Mouse (Mus musculus) naive thymus-derived CD4-positive, alpha-beta T cell, adult 2 months (primary cell): ENCODE results near the gene Tcf23.

Experiments used
- DNase-seq: peaks from one replicate; pipeline ENCODE4 v3.0.0-alpha.2; 2011; ENCODE audit warnings: low read depth

The Tcf23 gene

DNA sequence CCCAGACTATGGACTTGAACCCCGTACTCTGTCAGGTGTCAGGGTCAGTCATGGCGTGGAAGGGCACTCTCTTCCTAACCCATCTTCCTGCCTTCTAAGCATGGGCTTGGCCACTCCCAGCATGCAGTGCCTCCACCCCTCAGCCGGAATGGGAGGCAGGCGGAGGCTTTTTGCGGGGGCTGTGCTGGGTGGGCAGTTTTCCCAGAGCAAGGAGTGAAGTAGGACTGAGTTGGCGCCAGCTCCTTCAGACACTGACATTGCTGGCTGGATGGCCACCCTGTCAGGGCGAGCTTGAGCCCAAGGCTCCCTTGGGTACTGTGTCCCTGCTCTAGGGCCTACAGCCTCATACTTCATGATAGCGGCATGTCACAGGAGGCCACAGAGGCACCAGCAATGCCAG is at the start of gene Tcf23:
TSS of gene Tcf23 (plus strand) at position 247 of the 400 bp plus-strand sequence.
- no peak for DNase-seq

DNA sequence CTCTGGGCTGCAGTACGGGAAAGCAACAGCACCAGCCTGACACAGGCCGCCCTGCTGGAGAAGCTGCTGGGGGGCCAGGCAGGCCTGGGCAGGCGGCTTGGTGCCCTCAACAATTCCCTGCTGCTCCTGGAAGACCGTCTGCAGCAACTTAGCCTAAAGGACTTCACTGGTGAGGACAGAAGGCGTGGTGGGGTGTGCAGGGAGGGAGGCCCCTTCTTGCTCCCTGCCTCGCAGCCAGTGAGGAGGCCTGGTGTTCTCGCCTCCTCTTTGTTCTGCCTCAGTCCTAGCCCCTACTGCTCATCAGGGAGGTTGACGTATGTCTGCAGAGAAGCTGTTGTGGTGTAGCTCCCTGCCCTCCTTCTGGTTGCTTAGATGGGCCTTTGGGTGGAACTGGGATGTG is 49.8 kb upstream of the Tcf23 start:
- DNase-seq = no peak

DNA sequence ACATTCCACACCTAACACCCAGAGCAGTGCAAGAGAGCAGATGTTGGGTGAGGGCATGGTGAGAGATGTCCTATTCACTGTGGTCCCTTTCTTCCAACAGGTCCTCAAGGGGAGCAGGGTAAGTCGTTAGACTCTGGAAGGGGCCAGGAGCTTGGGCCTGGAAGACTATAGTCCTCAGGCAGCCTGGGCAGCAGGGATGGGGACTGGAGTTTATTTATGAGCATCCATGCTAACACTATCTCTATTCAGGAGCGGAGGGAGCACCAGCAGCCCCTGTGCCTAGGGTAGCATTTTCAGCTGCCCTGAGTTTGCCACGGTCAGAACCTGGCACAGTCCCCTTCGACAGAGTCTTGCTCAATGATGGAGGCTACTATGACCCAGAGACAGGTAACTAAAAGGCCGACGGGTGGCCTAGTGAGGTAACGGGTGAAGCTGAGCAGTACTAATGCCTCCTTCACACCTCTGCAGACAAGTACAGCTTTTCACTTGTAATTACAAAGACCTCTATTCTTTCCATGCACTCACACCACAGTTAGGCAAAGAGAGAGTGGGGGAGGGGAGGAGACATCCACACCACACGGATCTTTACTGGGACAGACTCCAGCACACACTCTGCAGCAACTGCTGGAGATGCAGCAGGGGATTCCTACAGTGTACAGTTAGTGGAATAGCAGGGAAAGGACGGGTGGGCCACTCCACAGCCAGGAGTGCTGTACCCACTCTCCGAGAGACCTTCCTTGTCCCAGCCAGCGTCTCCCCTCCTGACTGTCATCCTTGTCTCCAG is 48.4 kb upstream of the Tcf23 start:
- no peak for DNase-seq

DNA sequence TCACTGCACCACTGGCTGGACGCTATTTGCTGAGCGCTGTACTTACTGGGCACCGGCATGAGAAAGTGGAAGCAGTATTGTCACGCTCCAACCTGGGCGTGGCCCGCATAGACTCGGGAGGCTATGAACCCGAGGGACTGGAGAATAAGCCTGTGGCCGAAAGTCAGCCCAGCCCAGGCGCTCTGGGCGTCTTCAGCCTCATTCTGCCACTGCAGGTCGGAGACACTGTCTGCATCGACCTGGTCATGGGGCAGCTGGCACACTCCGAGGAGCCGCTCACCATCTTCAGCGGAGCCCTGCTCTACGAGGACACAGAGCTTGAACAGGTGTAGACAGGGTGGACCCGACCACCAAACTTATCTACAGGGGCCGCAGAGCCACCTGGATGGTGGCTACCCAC is 47.8 kb upstream of the Tcf23 start:
- DNase-seq = no peak

DNA sequence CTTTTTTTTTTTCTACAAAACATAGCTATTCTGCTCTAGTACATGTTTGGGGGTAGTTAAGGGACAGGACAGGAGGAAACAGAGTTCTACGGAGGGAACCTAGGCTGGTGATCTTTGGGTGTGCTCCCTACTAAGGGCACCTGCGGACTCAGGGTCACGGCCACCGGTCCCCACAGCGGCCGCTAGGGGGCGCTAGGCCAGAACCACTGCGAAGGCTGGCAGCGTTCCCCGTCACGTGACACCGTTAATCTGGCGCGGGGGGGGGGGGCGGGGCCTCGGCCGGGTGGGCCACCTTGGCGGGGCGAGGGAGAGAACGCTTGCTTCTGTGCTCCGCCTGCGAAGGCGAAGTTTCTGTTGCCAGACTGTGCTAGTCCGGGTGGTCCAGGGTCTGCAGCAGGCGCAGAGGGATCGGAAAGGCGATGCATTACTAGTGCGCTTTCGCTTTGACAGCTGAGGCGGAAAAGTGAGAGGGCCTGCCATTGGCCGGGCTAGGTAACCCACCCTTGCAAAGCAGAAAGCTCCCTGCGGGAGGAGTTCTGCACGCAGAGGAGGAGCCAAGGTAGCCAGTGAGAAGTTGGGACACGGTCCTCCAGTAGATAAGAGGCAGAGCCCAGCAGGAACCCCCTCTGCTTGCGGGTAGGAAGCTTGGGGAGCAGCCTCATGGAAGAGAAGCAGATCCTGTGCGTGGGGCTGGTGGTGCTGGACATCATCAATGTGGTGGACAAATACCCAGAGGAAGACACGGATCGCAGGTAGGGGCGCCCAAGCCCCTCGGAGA is 47.0 kb upstream of the Tcf23 start, which contains the start of gene Khk:
TSS of gene Khk (plus strand) at position 176 of the 778 bp plus-strand sequence.
- peak; percentile 97 for DNase-seq

DNA sequence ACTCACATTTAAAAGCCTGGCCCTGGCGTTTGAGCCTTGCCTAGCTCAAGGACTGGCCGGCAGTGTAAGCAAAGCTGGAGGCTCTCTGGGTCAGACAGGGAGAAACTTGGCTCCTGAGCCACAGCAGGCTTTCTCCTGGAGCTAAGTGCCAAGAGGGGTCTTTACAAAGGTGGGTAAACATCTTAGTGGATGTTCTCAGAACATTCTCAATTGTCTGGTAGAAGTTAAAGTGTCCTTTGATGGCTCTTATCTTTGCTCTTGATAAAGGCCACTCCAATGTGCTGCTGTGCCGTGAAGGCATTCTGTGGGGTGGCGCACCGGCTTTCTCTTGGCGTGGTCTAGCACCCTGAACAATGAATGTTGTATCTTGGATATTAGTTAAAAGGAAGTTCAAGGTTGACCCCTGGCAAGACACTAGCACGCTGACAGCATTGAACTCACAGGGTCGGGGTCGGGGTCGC is 45.9 kb upstream of the Tcf23 start:
- DNase-seq = no peak

DNA sequence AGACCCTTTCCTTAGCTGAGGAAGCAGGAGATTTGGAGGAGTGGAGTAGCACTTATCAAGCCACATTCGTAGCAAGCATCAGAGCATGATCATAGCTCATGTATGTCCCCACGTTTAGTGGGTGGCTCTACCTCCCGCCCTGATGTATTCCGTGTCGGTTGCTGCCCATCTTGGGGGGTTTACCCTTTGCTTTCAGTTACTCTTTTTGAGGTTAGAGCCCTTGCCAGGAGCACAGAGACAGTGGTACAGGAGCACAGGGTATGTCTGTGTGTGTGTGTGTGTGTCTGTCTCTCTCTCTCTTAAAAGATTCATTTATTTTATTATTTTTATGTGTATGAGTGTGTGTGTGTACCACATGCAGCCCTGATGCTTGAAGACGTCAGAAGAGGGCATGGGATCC is 45.3 kb upstream of the Tcf23 start:
- no peak for DNase-seq

DNA sequence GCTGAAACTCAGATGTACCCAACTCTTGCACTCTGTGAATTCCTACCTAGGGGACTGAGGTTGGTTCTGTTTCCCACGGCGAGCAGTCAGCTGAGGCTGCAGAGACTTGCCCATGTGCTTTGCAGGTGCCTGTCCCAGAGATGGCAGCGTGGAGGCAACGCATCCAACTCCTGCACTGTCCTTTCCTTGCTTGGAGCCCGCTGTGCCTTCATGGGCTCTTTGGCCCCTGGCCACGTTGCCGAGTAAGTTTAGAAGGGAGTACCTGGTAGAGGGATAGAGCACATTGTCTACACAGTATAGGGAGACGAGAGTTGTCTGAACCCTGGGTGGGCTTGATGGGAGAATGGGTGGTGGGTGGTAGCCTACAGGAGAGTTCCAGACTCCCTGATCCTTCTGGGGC is 43.8 kb upstream of the Tcf23 start:
- no peak for DNase-seq

DNA sequence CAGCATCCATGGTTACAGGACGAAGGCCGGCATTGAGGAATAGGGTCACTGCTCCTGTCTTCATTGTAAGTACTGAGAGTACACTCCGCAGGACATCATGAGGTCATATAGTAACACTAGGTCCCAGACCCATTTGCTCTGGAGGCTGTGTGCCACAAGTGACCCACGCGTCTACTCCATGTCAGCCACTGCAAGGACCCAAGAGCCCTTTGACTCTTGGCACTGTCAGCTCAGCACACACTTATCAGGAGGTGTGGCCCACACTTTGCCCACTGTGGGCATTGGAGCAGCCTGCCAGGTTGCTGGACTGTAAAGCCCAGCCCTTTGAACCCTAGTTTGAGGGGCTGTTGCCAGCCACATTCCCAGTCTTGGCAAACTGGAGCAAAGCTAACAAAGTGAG is 43.2 kb upstream of the Tcf23 start:
- DNase-seq = no peak

DNA sequence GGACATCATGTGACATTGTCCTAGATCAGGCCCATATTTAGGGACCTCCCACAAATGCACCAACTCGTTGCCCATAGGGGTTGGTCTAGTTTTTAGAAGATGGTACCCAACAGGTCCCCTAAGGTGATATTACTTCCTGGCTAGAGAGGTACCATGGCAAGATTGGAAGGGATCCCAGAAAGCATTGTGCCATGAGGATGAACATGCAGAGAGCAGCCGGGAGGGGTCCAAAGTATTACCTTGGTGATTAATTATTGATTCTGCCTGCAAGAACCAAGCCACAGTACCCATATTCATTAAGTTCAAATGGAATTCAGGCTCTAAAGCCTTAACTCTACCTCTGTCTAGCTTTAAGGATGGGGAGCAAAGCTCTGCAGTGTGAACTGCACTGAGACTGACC is 42.4 kb upstream of the Tcf23 start:
- no peak for DNase-seq

DNA sequence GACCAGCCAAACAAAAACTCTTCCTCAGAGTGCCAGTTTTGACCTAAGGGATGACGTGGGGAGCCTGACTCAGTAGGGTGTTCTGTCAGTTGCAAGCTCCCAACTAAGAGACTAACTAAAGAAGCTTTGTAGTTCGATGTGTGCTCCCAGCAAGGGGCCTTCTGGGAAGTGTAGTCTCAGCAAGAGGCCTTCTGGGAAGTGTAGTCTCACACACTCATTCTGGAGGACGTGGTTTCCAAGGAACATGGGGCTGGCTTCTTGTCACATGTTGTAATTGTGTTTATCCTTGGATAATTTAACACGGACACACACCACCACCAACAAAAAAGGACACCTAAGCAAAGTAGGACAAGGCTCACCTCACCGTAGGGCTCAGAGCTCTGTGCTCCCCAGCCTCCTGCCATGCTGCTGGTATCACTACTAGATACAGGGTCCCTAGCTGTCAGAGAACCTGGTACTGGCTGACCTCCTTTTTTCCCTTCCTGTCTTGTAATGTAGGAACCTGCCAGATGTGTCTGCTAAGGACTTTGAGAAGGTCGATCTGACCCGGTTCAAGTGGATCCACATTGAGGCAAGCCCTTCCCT is 40.4 kb upstream of the Tcf23 start:
- peak; percentile 23 for DNase-seq

DNA sequence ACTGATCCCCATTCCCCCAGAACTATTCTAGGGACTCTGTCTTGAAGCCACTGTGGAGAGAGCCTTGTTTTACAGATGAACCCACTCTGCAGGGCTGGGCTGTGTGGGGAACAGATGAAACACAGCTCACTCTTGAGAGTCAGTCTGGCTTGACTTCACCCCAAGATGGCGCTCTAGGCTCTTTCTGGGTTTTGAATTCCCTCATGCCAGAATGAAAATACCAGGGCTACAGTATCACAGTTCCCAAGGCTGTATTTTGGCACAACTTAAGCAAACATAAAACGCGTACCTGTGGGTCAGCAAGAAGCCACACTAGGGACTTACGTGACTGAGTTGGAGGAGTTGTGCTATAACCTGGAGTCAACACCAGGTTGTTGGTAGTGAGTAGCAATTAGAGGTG is 38.3 kb upstream of the Tcf23 start:
- peak; percentile 74 for DNase-seq

DNA sequence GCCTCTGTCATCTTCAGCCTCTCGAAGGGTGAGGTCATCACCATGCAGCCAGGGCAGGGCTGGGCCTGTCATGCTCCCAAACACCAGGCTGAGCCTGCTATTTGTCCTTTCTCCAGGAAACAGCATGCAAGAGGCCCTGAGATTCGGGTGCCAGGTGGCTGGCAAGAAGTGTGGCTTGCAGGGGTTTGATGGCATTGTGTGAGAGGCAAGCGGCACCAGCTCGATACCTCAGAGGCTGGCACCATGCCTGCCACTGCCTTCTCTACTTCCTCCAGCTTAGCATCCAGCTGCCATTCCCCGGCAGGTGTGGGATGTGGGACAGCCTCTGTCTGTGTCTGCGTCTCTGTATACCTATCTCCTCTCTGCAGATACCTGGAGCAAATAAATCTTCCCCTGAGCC is 37.6 kb upstream of the Tcf23 start:
- DNase-seq = no peak

DNA sequence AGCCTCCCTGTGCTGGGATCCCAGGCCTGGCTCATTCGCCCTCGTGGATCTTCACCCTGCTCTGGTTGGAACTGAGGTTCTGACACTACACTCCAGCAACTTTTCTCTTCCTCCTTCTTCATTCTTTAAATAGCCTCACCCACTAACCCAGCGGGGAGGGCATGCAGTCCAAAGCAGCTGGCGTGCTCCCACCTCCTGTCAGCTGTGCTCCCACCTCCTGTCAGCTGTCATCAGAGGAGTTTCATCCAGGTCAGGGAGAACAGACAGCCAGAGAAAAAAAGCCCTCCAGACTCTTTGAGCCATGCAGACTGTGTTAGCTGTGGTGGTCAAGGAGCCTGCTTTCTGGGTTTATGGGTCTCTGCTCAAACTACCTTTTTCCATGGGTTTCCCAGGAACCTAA is 37.1 kb upstream of the Tcf23 start:
- no peak for DNase-seq

DNA sequence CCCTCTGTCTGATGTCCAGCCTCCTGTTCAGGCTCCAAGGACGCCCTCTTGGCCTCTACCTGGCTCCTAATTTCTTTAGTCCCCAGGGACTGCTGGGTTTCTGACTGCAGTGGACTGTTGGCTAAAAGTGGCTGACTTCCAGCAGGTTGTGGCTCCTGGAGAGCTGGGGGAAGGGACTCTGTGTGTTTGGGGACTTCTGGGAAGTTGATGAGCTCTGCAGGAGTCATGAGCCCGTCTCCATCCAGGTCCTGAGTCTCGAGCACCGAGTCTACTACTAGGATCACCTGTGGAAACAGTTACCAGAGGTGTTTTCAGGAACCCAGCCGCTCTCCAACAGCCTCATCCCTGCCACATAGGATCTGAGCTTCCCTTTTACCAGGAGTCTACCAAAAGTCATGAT is 34.8 kb upstream of the Tcf23 start:
- no peak for DNase-seq

DNA sequence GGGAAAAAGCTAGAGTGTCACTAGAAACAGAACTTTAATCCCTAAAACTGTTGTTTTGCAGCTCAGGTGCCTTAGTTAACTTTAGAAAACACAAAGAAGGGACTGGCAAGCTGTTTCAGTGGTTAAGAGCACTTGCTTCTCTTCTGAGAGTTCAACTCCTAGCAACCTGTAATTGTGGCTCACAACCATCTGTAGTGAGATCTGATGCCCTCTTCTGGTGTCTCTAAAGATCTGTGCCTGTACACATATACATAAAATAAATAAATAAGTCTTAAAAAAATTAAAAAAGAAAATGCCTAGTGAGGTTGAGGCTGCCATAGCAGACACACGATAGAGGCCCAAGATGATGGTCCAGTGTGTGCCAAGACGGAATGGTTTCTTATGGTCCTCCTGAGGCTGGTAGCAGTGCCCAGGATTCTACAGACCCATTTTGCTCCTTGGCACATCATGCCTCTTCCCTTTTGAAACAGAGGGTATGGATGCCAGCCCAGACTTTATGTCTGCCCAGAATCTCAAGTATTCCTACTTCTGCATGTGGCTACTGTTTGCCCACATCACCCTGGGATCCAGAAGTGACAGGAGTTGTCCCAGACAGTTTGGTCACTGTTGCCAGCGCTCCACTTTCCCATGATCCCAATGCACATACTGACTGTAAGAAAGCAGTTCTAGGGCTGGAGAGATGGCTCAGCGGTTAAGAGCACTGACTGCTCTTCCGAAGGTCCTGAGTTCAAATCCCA is 33.6 kb upstream of the Tcf23 start:
- DNase-seq = no peak

DNA sequence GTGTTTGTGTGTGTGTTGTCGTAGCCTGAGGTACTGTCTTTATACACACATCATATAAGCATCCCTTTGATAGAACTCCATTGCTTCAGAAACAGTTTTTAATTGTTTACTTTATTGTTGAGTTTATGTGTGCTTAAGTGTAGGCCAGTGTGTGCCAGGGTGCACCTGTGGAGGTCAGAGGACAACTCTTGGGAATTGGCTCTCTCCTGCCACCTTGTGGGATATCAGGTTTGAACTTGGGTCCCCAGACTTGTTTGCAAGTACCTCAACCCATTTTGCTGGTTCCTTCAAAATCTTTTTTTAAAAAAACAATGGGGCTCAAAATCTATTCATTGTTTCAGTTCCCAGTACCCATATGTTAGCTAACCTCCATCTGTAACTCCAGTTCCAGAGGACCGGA is 25.5 kb upstream of the Tcf23 start:
- DNase-seq = peak; percentile 51

DNA sequence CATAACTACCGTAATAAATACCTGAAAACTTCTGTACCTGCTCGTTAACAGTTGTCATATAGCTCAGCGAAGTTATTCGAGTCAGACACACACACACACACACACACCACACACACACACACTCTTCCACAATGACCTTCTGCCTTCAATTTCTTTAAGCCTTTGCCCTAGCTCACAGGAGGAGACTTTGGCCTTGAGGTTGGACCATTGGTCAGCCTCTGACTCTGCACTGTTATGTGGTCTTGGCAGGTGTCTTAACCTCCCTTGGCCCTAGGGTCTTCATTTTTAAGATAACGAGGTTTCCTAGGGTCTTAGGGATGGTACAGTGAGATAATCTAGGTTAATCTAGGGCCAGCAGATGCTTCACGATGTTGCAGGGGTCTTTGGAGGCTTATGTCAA is 24.1 kb upstream of the Tcf23 start:
- no peak for DNase-seq

DNA sequence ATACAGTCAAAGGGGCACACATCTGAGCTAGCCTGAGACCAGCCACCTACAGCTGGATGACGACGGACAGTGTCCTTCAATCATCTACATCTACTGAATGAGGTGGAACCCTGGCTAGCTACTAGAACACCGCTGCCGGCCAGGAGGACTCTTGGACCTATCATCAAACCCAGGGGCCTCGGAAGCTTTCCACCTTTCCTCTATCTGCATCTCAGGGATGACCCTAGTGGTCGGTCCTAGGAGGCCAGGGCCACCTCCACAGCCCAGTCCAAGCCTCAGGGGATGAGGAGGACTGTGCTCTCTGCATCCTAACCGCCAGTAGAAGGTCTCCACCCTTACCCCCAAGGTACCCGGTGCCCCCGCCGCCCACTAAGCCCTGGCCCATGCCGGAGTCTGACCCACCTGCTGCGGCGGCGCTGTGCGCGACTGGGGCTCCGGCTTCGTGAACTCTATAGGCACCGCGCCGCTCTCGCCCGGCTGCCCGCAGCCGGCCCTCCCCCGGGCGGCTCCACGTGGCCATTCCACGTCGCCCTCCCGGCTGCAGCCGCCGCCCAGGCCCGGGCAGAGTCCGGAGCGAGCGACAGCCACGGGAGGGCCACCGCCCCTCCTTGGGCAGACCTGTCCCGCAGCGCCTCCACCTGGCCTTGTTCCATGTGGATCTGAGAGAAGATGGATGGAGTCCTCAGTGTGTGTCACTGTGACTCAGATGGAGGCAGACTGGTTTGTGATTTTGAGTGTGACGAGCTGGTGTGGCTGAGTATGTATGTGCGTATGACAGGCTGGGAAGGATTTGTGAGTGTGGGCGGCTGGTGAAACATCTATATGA is 23.3 kb upstream of the Tcf23 start, which contains the start of gene Cgref1:
TSS of gene Cgref1 (minus strand) at position 636 of the 826 bp plus-strand sequence.
- DNase-seq = peak; percentile 36

DNA sequence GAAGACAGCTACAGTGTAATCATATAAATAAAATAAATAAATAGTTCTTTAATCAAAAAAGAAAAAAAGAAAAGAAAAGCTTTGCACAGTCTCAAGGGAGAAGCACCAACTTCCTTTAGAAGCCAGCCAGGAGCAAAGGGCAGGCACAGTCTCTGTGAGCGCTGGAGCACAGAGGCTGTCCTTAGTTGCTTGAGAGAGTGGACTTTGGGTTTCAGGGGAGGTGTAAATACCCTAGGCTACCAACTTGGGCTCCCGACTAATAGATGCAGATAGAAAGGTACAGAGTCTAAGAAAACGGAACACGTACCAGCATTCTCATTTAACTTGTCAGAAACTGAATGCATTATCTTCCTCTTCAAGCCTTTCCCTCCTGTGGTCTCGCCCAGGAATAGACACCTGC is 19.8 kb upstream of the Tcf23 start:
- DNase-seq = no peak

DNA sequence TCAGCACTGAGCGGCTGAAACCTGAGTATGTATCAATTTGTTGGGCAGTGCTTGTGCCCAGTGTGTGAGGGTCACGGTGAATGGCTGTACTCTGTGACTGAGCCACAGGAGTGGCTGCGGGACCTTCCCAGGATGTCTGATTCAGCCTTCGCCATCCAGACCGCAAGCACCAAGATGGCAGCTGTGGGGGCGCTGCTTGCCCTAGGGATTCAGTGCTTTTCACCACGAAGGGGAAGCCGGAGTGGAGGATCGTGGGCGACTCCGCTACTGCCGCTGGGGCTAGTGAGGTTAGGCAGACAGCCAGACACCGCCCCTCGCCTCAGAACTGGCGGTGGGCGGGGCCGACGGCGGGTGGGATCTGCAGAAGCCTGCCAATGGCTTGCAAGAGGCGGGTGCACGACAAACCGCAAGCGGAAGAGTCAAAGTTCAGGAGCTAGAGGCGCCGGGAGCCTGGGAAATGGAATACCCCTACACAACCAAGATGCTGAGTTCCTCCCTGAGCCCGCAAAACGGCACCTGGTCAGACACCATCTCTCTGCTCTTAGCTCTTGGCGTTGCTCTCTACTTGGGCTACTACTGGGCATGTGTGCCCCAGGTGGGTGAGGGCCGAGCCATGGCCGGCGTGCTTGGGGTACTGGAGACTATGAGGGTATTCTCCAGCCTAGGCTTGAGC is 18.7 kb upstream of the Tcf23 start:
- peak; percentile 91 for DNase-seq
